Mouse (Mus musculus): ENCODE results near the gene Isoc2b. TPM values are rescaled to one million over a fixed set of nuclear protein-coding genes. Genes with fewer than 3 reads are reported as not detected.
"Not testable (repeated sequence)": the region's sequence is repeated elsewhere in the genome, so short reads cannot be mapped to it uniquely, and the experiment has no call there.

Gene Isoc2b
- polyA plus RNA-seq, 1 experiment from 2014 or later: 3.9 TPM

- Histone ChIP-seq H3K9me3 (no peaks in the 10 kb centered on the region), H3K36me3 (no peaks in the 10 kb centered on the region), H3K4me2 (no peak overlapping the region), H3K4me1 (replicated peaks) (peaks cover 15% of the 10 kb centered on the region), H3K9ac (no peak overlapping the region), H3K27ac (no peak overlapping the region), H3K27me3 (no peaks in the 10 kb centered on the region), H3K4me3 (no peak overlapping the region)
- no peak for ATAC-seq (ENCODE audit: low FRiP score)
- 89% methylated on average over 5 of the region's 5 CpGs for WGBS
Observed at GRCm38 (mm10) chr7:4864130-4864845, 5.8 kb downstream of the Isoc2b start.

GRCm38 (mm10) chr7:4863541-4864080 lies 6.4 kb downstream of the Isoc2b start:
- ATAC-seq (ENCODE audit: low FRiP score): no peak
- no peak overlapping the region for H3K9ac ChIP-seq
- H3K4me3 ChIP-seq: no peak overlapping the region
- H3K36me3 ChIP-seq: no peaks in the 10 kb centered on the region
- peaks cover 15% of the 10 kb centered on the region for H3K4me1 ChIP-seq (replicated peaks)
- no peak overlapping the region for H3K4me2 ChIP-seq
- WGBS: 81% methylated on average over 7 of the region's 7 CpGs
- H3K27me3 ChIP-seq: 0 out of 2 replicates have a peak, but pooled peaks cover 3% of the 10 kb centered on the region
- H3K27ac ChIP-seq: no peak overlapping the region
- no peaks in the 10 kb centered on the region for H3K9me3 ChIP-seq

- Histone ChIP-seq H3K36me3 (no peaks in the 10 kb centered on the region), H3K27me3 (0 out of 2 replicates have a peak, but pooled peaks cover 4% of the 10 kb centered on the region), H3K4me2 (no peak overlapping the region), H3K27ac (no peak overlapping the region), H3K4me3 (no peak overlapping the region), H3K4me1 (replicated peaks) (peaks cover 15% of the 10 kb centered on the region), H3K9me3 (no peaks in the 10 kb centered on the region), H3K9ac (no peak overlapping the region)
- ATAC-seq (ENCODE audit: low FRiP score): no peak
- 61% methylated on average over 1 of the region's 1 CpGs for WGBS
Observed at GRCm38 (mm10) chr7:4863041-4863440, 7.0 kb downstream of the Isoc2b start.

GRCm38 (mm10) chr7:4860926-4861325 lies 9.1 kb downstream of the Isoc2b start:
- not testable (repeated sequence) for H3K27me3 ChIP-seq; H3K36me3 ChIP-seq; H3K27ac ChIP-seq; H3K4me3 ChIP-seq; H3K4me1 ChIP-seq (replicated peaks); H3K9me3 ChIP-seq; H3K4me2 ChIP-seq; ATAC-seq (ENCODE audit: low FRiP score); H3K9ac ChIP-seq
- 70% methylated on average over 3 of the region's 3 CpGs for WGBS

- H3K4me3 ChIP-seq: no peak overlapping the region
- peak overlapping the region; percentile 43; the same call in 1 of the 2 replicates for H3K9ac ChIP-seq
- no peaks in the 10 kb centered on the region for H3K9me3 ChIP-seq
- H3K27ac ChIP-seq: no peak overlapping the region
- no peaks in the 10 kb centered on the region for H3K36me3 ChIP-seq
- WGBS: 69% methylated on average over 12 of the region's 12 CpGs
- no peak for ATAC-seq (ENCODE audit: low FRiP score)
- H3K27me3 ChIP-seq: 0 out of 2 replicates have a peak, but pooled peaks cover 4% of the 10 kb centered on the region
- no peak overlapping the region for H3K4me2 ChIP-seq
- no peaks in the 10 kb centered on the region for H3K4me1 ChIP-seq (replicated peaks)
Observed at GRCm38 (mm10) chr7:4859418-4859978, 10.6 kb downstream of the Isoc2b start.

GRCm38 (mm10) chr7:4857321-4857720 lies 12.7 kb downstream of the Isoc2b start:
- Histone ChIP-seq H3K9me3 (no peaks in the 10 kb centered on the region), H3K27ac (no peak overlapping the region), H3K4me3 (no peak overlapping the region), H3K4me2 (no peak overlapping the region), H3K4me1 (replicated peaks) (no peaks in the 10 kb centered on the region), H3K36me3 (no peaks in the 10 kb centered on the region), H3K9ac (no peak overlapping the region), H3K27me3 (0 out of 2 replicates have a peak, but pooled peaks cover 4% of the 10 kb centered on the region)
- ATAC-seq (ENCODE audit: low FRiP score): no peak
- 72% methylated on average over 7 of the region's 7 CpGs for WGBS

GRCm38 (mm10) chr7:4856508-4856907 lies 13.6 kb downstream of the Isoc2b start:
- no peak overlapping the region for H3K9ac ChIP-seq
- no peaks in the 10 kb centered on the region for H3K9me3 ChIP-seq
- no peaks in the 10 kb centered on the region for H3K36me3 ChIP-seq
- H3K27me3 ChIP-seq: 0 out of 2 replicates have a peak, but pooled peaks cover 4% of the 10 kb centered on the region
- no peak overlapping the region for H3K27ac ChIP-seq
- ATAC-seq (ENCODE audit: low FRiP score): no peak
- H3K4me3 ChIP-seq: no peak overlapping the region
- 88% methylated on average over 9 of the region's 9 CpGs for WGBS
- no peaks in the 10 kb centered on the region for H3K4me1 ChIP-seq (replicated peaks)
- H3K4me2 ChIP-seq: no peak overlapping the region

- Histone ChIP-seq H3K4me3 (no peak overlapping the region), H3K27ac (no peak overlapping the region), H3K4me1 (replicated peaks) (no peaks in the 10 kb centered on the region), H3K36me3 (no peaks in the 10 kb centered on the region), H3K27me3 (peaks cover 9% of the 10 kb centered on the region; the same call in 1 of the 2 replicates), H3K4me2 (no peak overlapping the region), H3K9ac (no peak overlapping the region), H3K9me3 (no peaks in the 10 kb centered on the region)
- no peak for ATAC-seq (ENCODE audit: low FRiP score)
- WGBS: 83% methylated on average over 3 of the region's 3 CpGs
Observed at GRCm38 (mm10) chr7:4853613-4854012, 16.4 kb downstream of the Isoc2b start.

- 73% methylated on average over 8 of the region's 8 CpGs for WGBS
- Histone ChIP-seq H3K4me2 (no peak overlapping the region), H3K9me3 (no peaks in the 10 kb centered on the region), H3K36me3 (no peaks in the 10 kb centered on the region), H3K27ac (no peak overlapping the region), H3K4me3 (no peak overlapping the region), H3K9ac (no peak overlapping the region), H3K27me3 (peaks cover 14% of the 10 kb centered on the region; the same call in 1 of the 2 replicates), H3K4me1 (replicated peaks) (no peaks in the 10 kb centered on the region)
- no peak for ATAC-seq (ENCODE audit: low FRiP score)
Observed at GRCm38 (mm10) chr7:4851315-4851688, 18.8 kb downstream of the Isoc2b start.

- peaks cover 14% of the 10 kb centered on the region; the same call in 1 of the 2 replicates for H3K27me3 ChIP-seq
- no peaks in the 10 kb centered on the region for H3K4me1 ChIP-seq (replicated peaks)
- H3K4me3 ChIP-seq: no peak overlapping the region
- H3K9ac ChIP-seq: no peak overlapping the region
- WGBS: 79% methylated on average over 11 of the region's 11 CpGs
- no peaks in the 10 kb centered on the region for H3K9me3 ChIP-seq
- no peaks in the 10 kb centered on the region for H3K36me3 ChIP-seq
- no peak overlapping the region for H3K27ac ChIP-seq
- H3K4me2 ChIP-seq: no peak overlapping the region
- no peak for ATAC-seq (ENCODE audit: low FRiP score)
Observed at GRCm38 (mm10) chr7:4850621-4851314, 19.3 kb downstream of the Isoc2b start.

- ATAC-seq (ENCODE audit: low FRiP score): no peak
- H3K4me2 ChIP-seq: no peak overlapping the region
- no peaks in the 10 kb centered on the region for H3K36me3 ChIP-seq
- no peak overlapping the region for H3K9ac ChIP-seq
- 62% methylated on average over 9 of the region's 9 CpGs for WGBS
- peaks cover 14% of the 10 kb centered on the region; the same call in 1 of the 2 replicates for H3K27me3 ChIP-seq
- no peak overlapping the region for H3K4me3 ChIP-seq
- H3K4me1 ChIP-seq (replicated peaks): peaks cover 10% of the 10 kb centered on the region
- H3K27ac ChIP-seq: no peak overlapping the region
- H3K9me3 ChIP-seq: no peaks in the 10 kb centered on the region
Observed at GRCm38 (mm10) chr7:4849372-4849771, 20.7 kb downstream of the Isoc2b start.

GRCm38 (mm10) chr7:4844917-4845309 lies 25.1 kb downstream of the Isoc2b start:
- H3K27me3 ChIP-seq: peaks cover 14% of the 10 kb centered on the region
- no peaks in the 10 kb centered on the region for H3K36me3 ChIP-seq
- peak overlapping the region; percentile 81 for H3K4me2 ChIP-seq
- peak overlapping the region; percentile 63 for H3K4me3 ChIP-seq
- H3K9ac ChIP-seq: peak overlapping the region; percentile 80
- H3K4me1 ChIP-seq (replicated peaks): peaks cover 42% of the 10 kb centered on the region
- under 1% methylated on average over 13 of the region's 13 CpGs for WGBS
- peak overlapping the region; percentile 91 for H3K27ac ChIP-seq
- peak; percentile 85 for ATAC-seq (ENCODE audit: low FRiP score)
- no peaks in the 10 kb centered on the region for H3K9me3 ChIP-seq

Measured in hindbrain, embryonic 13.5 days (tissue).